ENCODE assay signal across 17 mouse cellular contexts in genomic region chr1:118292291-118292690, GRCm38 (mm10).
"Had no signal": no experiment of that assay in that cellular context is flagged by ENCODE, and none has a peak within 500 bp of the region (broad histone marks: within the 10 kb centered on the region; RNA-seq: fewer than 3 reads in every experiment).

No protein-coding gene starts in this region.

- H3K4me1 ChIP-seq: liver, embryonic 13.5 days; midbrain, embryonic 10.5 days; midbrain, embryonic 13.5 days; stomach, embryonic 15.5 days had no signal

- H3K27ac ChIP-seq: kidney, postnatal 0 days; liver, embryonic 13.5 days; lung, embryonic 15.5 days; macrophage; midbrain, embryonic 10.5 days; midbrain, embryonic 13.5 days; stomach, embryonic 15.5 days had no signal

- H3K4me3 ChIP-seq: liver, embryonic 13.5 days; lung, embryonic 15.5 days; megakaryocyte, embryonic 14.5 days; midbrain, embryonic 10.5 days; midbrain, embryonic 13.5 days; myocyte; stomach, embryonic 15.5 days had no signal

- DNase-seq: kidney, adult 2 months; kidney, postnatal 4 days; liver, embryonic 13.5 days; right cerebral cortex, adult 18-20 months; right cerebral cortex, postnatal 25 days; spleen, adult 18-20 months; thymus, postnatal 25 days had no signal

- ATAC-seq: intestine, postnatal 0 days; midbrain, embryonic 13.5 days; midbrain, embryonic 16.5 days had no signal

- H3K27me3 ChIP-seq: liver, embryonic 13.5 days; lung, embryonic 15.5 days; megakaryocyte, embryonic 14.5 days; midbrain, embryonic 13.5 days; stomach, embryonic 15.5 days had no signal

- H3K9me3 ChIP-seq: liver, embryonic 13.5 days; lung, embryonic 15.5 days; megakaryocyte, embryonic 14.5 days; midbrain, embryonic 10.5 days; midbrain, embryonic 13.5 days; stomach, embryonic 15.5 days had no signal
